Mouse (Mus musculus) gastrocnemius, postnatal 10 days (tissue): ENCODE data around the gene Lrig3. TPM values are rescaled to one million over a fixed set of nuclear protein-coding genes. Genes with fewer than 3 reads are reported as not detected.

ENCODE experiments used
- DNase-seq: peaks from one replicate; pipeline ENCODE4 v3.0.0; 2021; ENCODE audit warnings: mixed read lengths
- total RNA-seq, 2 experiments: library from RNA; stranded (reverse); gene quantifications; 2 replicates each; pipeline ENCODE4 v1.2.3; 2021

Gene Lrig3
- total RNA-seq, 2 experiments from 2014 or later, result 8.3 to 11.2 TPM

GRCm38 (mm10) chr10:125964709-125965108, 1.3 kb upstream of the Lrig3 start:
- no peak for DNase-seq

DNA sequence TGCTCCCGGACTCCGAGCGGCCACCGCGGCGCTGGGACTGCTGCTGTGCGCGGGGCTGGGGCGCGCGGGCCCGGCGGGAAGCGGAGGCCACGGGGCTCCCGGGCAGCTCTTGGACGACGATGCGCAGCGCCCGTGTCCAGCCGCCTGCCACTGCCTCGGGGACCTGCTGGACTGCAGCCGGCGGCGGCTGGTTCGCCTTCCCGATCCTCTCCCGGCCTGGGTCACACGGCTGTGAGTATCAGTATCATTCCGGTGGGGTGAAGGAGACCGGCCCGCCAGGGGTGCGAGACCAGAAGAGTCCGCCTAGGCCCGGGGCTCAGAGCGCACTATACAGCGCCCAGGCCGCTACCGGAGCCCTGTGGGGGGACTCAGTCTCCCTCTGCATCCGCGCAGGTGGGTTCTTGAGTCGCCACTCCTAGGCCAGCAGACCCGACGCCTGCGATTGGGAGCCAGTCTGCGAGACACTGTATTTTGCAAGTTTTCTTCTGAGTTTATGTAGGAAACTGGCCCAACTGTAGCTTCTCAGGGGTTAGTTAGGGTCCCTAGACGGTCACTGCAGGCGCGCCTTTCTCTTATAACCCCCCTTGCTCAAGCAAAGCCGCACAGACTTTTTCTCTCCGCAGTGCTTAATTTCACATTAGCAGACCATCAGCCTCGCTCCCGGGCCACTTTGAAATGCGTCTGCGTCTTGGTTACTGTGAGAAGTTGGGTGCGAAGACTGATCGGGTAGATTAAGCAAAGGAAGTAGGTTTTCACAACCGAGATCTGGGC, 698 bp downstream of the Lrig3 start:
- DNase-seq, result peak; percentile 63

- DNase-seq, result no peak
Observed at GRCm38 (mm10) chr10:125967436-125968160, 1.6 kb downstream of the Lrig3 start.

DNA sequence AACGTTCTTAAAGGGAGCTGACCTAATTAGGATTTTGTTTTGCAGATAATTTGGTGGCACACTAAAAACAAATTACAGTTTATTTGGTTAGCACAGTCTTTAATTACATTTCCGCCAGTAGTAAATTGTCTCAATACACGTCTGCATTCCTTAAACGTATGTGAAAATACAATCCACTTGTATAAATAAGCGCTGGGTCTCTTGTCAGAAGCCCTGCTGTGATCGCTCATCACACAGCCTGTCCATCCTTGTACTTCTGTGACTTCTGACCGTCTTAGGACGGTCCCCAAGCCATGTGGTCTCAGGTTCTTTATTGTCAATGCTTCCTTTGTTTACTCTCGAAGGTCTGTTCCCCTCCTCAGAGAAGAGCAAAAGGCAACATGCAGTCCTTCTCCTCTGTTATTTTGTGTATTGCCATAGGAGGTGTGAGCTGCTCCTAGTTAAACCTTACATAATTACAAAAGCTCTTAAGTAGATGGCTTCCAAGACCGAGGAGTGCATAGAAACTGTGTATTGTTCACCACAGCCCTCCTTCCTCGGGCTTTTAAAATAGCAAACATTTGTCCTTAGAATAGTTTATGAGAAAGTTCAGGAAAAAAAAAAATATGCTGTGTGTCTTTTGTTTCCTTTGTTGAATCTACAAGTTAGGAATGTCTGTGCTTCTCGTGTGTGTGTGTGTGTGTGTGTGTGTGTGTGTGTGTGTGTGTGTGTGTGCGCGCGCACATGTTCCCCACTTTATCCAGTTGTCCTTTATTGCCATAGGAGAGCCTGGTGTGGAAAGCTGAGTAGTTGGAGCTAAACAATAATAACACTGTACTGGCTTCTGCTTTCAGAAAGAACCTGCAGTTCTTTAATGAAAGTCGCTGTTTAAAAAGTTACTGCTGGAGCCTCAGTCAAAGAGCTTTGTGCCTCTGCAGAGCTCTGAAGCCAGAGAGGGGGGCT, 2.5 kb downstream of the Lrig3 start:
- no peak for DNase-seq

- no peak for DNase-seq
Observed at GRCm38 (mm10) chr10:125969133-125969490, 3.1 kb downstream of the Lrig3 start.

DNA sequence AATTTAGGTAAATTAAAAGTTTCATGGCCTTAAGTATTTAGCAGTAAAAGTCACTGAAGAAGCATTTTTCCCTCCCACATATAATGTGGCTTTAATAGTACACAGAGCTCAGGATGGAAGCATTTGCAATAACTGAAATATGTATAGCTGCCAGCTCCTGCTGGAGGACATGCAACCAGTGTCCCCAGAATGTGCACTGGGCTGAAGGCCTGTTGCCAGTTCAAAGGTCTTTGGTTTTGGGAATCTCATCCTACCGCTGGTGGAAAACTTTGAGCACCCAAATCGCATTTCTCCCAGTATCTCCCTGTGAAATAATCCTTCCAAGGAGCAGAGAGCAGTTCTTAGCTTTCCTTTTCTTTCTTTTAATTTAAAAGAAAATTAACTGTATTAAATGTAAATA, 4.1 kb downstream of the Lrig3 start:
- no peak for DNase-seq

- no peak for DNase-seq
Observed at GRCm38 (mm10) chr10:125970500-125970899, 4.5 kb downstream of the Lrig3 start.

GRCm38 (mm10) chr10:125973726-125974125, 7.8 kb downstream of the Lrig3 start:
- no peak for DNase-seq

GRCm38 (mm10) chr10:125981938-125982337, 16.0 kb downstream of the Lrig3 start:
- DNase-seq, result no peak

GRCm38 (mm10) chr10:125984473-125985035, 18.6 kb downstream of the Lrig3 start:
- DNase-seq, result no peak

GRCm38 (mm10) chr10:125985795-125986194, 19.8 kb downstream of the Lrig3 start:
- no peak for DNase-seq

DNA sequence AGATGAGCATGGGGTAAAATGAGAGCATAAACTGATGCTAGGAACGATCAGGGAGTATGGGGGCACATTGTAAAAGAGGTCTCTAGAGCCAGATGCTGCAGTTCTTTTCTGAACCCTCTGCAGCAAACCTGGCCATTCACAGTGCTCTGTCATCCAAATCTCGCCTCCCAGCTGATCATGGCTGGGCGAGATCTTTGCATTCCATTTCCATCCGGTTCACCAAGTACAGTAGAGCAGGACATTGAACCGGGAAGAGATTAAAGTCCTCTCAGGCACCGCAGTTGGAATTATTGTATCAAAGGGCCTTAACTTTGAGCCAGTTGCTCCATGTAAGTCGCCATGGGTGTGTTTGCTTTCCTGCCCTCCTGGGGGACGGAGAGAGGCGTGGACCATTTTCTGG, 20.5 kb downstream of the Lrig3 start:
- no peak for DNase-seq

DNA sequence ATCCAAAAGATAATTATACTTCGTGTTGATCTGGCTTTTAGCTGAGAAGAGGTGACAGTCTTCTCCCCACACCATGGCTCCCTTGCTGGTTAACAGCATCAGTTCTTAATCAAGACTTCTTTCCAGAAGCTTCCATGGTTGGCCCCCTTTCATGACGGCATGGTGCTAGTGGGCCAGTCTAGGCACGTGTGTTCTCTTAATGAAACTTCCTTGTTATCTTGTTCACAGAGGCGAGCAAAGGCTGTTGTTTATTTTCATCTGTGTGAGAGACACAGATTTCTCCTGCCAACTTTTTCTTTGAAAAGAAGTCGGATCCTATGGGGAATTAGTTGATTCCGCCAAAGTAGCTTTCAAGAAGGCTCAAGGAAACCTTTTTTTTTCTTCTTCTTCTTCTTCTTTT, 21.3 kb downstream of the Lrig3 start:
- no peak for DNase-seq

GRCm38 (mm10) chr10:125988037-125988436, 22.1 kb downstream of the Lrig3 start:
- DNase-seq, result no peak

- DNase-seq, result no peak
Observed at GRCm38 (mm10) chr10:125989890-125990289, 23.9 kb downstream of the Lrig3 start.

- no peak for DNase-seq
Observed at GRCm38 (mm10) chr10:125990394-125990793, 24.4 kb downstream of the Lrig3 start.

GRCm38 (mm10) chr10:125991819-125992218, 25.9 kb downstream of the Lrig3 start:
- DNase-seq, result no peak

GRCm38 (mm10) chr10:125994855-125995254, 28.9 kb downstream of the Lrig3 start:
- DNase-seq, result peak; percentile 28

DNA sequence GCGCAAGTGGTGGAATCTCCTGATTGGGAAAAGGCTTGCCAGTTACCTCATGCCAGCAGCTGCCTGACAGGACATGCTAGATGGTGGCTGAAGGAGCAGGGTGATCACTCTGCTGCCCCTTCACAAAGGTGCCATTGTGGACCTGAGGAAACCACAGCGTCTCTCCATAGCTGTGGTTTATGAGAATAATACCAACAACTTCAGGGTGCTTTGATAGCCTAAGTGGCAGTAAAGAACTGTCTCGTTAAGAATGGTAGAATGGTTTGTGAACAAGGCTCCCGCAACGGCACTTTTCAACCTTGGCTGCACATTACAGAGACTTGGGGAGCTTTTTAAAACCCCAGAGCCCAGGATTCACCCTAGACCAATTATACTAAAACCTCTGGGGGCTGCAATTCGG, 29.7 kb downstream of the Lrig3 start:
- no peak for DNase-seq

DNA sequence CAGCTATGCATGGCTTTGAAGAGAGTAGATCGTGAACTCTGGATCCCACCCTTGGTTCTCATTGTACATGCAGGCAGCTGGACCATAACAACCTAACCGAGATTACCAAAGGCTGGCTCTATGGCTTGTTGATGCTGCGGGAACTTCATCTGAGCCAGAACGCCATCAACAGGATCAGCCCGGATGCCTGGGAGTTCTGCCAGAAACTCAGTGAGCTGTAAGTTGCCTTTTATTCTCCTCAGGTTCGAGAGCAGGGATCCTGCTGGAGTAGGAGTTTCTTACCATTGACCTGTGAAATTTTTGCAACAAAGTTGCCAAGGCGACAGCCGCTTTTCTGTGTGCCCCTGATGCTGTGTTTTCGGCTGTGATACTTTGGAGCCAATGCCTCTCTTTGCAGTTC, 31.0 kb downstream of the Lrig3 start:
- no peak for DNase-seq

- no peak for DNase-seq
Observed at GRCm38 (mm10) chr10:125999561-125999960, 33.6 kb downstream of the Lrig3 start.

GRCm38 (mm10) chr10:126000861-126001390, 35.0 kb downstream of the Lrig3 start:
- no peak for DNase-seq
